Mouse (Mus musculus): ENCODE data around the gene Pakap. TPM values are rescaled to one million over a fixed set of nuclear protein-coding genes. Genes with fewer than 3 reads are reported as not detected.

The Pakap gene
- polyA plus RNA-seq (2016; fragmentation: Nextera tagmentation; extraction: Ambion mirVana): 16.8 and 26.9 TPM in 2 replicates

GRCm38 (mm10) chr4:57567666-57568206, at the start of gene Pakap:
TSS of gene Pakap (plus strand) at chr4:57568179.
- Histone ChIP-seq H3K4me1 (peaks cover 8% of the 10 kb centered on the region), H3K27me3 (peaks cover 36% of the 10 kb centered on the region), H3K4me2 (replicated peaks) (peak within 1 kb of the TSS; percentile 91), H3K36me3 (no peaks in the 10 kb centered on the region), H3K27ac (replicated peaks) (peak within 1 kb of the TSS; percentile 46; the same call in 1 of the 2 replicates), H3K4me3 (peak within 1 kb of the TSS; percentile 54), H3K9me3 (no peaks in the 10 kb centered on the region), H3K9ac (replicated peaks) (peak within 1 kb of the TSS; percentile 53; the same call in 1 of the 2 replicates)
- ATAC-seq (ENCODE audit: low FRiP score, low read depth): peak; percentile 85
- WGBS: 1% methylated on average over 42 of the region's 51 CpGs

- H3K4me3 ChIP-seq: no peak overlapping the region
- 94% methylated on average over 15 of the region's 15 CpGs for WGBS
- no peaks in the 10 kb centered on the region for H3K27me3 ChIP-seq
- no peak overlapping the region for H3K4me2 ChIP-seq (replicated peaks)
- no peak for ATAC-seq (ENCODE audit: low FRiP score, low read depth)
- no peaks in the 10 kb centered on the region for H3K36me3 ChIP-seq
- no peak overlapping the region for H3K9ac ChIP-seq (replicated peaks)
- no peaks in the 10 kb centered on the region for H3K9me3 ChIP-seq
- H3K27ac ChIP-seq (replicated peaks): no peak overlapping the region
- no peaks in the 10 kb centered on the region for H3K4me1 ChIP-seq
Measured at GRCm38 (mm10) chr4:57523456-57523855, 44.5 kb upstream of the Pakap start.

DNA sequence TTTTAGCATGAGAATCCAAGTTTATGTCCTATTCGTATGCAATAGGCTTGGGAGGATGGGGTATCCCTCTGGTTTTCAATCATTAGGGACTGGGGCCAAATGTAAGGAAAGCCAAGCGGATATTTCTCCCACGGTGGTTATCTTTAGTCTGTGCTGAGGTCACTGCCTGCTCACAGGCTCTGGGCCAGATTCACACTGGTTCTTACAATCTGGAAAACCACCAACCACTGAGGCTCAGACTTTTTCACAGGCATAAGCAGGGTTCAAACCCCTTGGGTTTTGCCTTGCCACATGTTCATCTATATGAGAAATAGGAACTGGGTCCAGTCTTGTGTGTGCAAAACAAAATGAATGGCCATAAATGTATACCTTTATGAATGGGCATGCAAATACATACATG, 43.5 kb upstream of the Pakap start:
- Histone ChIP-seq H3K9ac (replicated peaks) (no peak overlapping the region), H3K4me1 (no peaks in the 10 kb centered on the region), H3K36me3 (no peaks in the 10 kb centered on the region), H3K4me2 (replicated peaks) (no peak overlapping the region), H3K4me3 (no peak overlapping the region), H3K27me3 (no peaks in the 10 kb centered on the region), H3K27ac (replicated peaks) (no peak overlapping the region), H3K9me3 (no peaks in the 10 kb centered on the region)
- WGBS: 88% methylated on average over 3 of the region's 3 CpGs
- ATAC-seq (ENCODE audit: low FRiP score, low read depth): no peak

DNA sequence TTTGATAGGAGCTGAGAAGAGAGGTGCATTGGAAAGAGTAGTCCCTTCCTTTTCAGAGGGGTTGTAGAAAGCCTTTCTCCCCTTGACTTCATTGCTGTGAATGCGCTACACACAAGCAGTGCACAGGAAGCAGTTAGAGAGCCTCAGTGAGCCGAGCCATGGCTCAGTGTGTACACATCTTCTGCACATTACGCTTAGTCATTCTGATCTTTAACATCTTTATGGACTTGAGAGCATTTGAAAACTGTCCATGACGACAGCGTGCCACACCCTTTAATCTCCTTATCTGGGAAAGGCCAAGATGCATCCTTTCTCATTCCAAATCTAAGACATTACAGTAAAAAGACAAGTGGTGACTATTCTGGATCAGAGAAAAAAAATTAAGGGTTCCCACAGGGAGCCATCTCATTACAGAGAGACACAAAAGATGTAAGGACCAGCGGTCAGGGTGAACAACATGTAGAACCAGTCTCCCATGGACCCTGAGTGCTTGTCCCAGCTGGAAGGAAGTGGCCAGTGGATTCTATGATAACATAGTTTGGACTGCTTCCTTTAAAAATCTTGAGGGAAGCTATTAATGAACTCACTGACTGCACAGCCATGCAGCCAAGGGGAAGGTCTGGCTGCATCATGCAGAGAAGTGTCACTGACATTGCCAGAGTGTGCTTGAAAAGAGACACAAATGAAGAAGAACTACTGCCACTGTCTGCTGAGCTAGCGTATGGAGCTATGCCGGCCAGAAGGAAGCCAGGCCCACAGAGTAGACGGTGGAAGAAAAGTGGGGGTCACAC, 42.6 kb upstream of the Pakap start:
- no peaks in the 10 kb centered on the region for H3K4me1 ChIP-seq
- H3K4me3 ChIP-seq: no peak overlapping the region
- no peak overlapping the region for H3K4me2 ChIP-seq (replicated peaks)
- H3K27ac ChIP-seq (replicated peaks): no peak overlapping the region
- WGBS: 88% methylated on average over 9 of the region's 9 CpGs
- H3K27me3 ChIP-seq: no peaks in the 10 kb centered on the region
- no peaks in the 10 kb centered on the region for H3K9me3 ChIP-seq
- no peaks in the 10 kb centered on the region for H3K36me3 ChIP-seq
- no peak for ATAC-seq (ENCODE audit: low FRiP score, low read depth)
- H3K9ac ChIP-seq (replicated peaks): no peak overlapping the region

DNA sequence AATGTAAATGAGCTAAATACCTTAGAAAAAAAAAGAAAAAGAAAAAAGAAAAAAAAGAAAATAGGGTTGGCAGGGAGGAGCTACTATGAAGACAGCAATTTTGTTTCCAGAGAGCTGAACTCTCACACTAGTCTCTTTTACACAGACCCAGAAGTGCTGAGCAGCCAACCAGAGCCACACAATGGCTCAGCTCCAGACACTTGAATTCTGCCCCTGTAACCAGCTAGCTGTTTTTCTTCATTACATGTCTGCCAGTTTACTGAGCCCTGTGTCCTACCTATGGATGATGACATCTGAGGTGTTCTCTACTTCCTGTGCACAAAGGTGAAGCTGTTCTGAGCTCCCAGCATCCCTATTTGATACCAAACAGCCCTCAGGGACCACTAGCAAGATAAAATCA, 39.7 kb upstream of the Pakap start:
- Histone ChIP-seq H3K4me3 (no peak overlapping the region), H3K4me2 (replicated peaks) (no peak overlapping the region), H3K9ac (replicated peaks) (no peak overlapping the region)

DNA sequence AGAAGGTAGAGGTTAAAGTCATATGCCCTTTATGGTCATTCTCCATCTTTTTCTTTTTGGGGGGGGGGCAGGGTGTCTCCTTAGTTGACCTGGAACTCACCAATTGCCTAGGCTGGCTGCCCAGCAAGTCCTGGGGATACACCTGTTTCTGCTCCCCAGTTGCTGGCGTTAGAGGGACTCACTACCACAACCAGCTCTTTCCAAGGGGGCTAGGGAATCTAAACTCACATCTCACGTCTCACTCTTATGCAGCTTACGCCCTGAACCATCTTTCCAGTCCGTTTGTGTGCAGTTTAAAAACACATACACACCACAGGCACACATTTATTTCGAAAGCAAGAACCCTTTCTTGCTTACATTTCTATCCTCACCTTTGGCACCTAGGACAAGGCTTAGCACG, 34.3 kb upstream of the Pakap start:
- no peak overlapping the region for H3K27ac ChIP-seq (replicated peaks)
- no peak overlapping the region for H3K9ac ChIP-seq (replicated peaks)
- H3K27me3 ChIP-seq: no peaks in the 10 kb centered on the region
- 77% methylated on average over 6 of the region's 6 CpGs for WGBS
- H3K4me3 ChIP-seq: no peak overlapping the region
- no peaks in the 10 kb centered on the region for H3K36me3 ChIP-seq
- no peaks in the 10 kb centered on the region for H3K9me3 ChIP-seq
- ATAC-seq (ENCODE audit: low FRiP score, low read depth): no peak
- peaks cover 12% of the 10 kb centered on the region; the same call in 1 of the 2 replicates for H3K4me1 ChIP-seq
- H3K4me2 ChIP-seq (replicated peaks): no peak overlapping the region

More for the DNA sequence above, 39.7 kb upstream of the Pakap start:
- H3K9me3 ChIP-seq: no peaks in the 10 kb centered on the region
- no peaks in the 10 kb centered on the region for H3K4me1 ChIP-seq
- no peaks in the 10 kb centered on the region for H3K36me3 ChIP-seq
- no peak for ATAC-seq (ENCODE audit: low FRiP score, low read depth)
- H3K27ac ChIP-seq (replicated peaks): no peak overlapping the region
- no peaks in the 10 kb centered on the region for H3K27me3 ChIP-seq

DNA sequence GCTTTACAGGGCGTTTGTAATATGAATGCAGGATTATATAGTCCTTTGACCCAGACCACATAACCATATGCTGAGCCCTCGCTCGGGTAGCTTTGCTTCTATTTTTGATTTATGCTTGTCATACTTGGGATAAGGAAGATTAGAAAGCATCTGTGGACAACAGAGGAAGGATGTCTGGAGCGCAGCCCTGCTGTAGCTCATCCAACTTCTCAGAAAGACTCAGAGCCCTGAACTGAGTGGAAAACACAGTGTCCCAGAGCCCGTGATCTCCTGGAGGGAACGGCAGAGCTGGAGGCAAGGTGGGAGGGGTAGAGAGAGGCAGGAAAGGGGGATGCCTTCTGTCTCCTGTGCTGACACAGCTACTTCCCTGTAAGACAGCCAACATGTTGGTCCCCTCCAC, 33.7 kb upstream of the Pakap start:
- WGBS: 62% methylated on average over 6 of the region's 6 CpGs
- Histone ChIP-seq H3K4me3 (no peak overlapping the region), H3K9me3 (no peaks in the 10 kb centered on the region), H3K27ac (replicated peaks) (no peak overlapping the region), H3K27me3 (no peaks in the 10 kb centered on the region), H3K9ac (replicated peaks) (no peak overlapping the region), H3K36me3 (no peaks in the 10 kb centered on the region), H3K4me1 (peaks cover 12% of the 10 kb centered on the region; the same call in 1 of the 2 replicates), H3K4me2 (replicated peaks) (no peak overlapping the region)
- ATAC-seq (ENCODE audit: low FRiP score, low read depth): no peak

- no peaks in the 10 kb centered on the region for H3K36me3 ChIP-seq
- whole genome bisulfite sequencing: 87% methylated on average over 4 of the region's 4 CpGs
- H3K9ac ChIP-seq (replicated peaks): no peak overlapping the region
- H3K4me1 ChIP-seq: peaks cover 12% of the 10 kb centered on the region; the same call in 1 of the 2 replicates
- H3K27me3 ChIP-seq: no peaks in the 10 kb centered on the region
- no peak overlapping the region for H3K4me3 ChIP-seq
- no peak overlapping the region for H3K27ac ChIP-seq (replicated peaks)
- ATAC-seq (ENCODE audit: low FRiP score, low read depth): no peak
- no peaks in the 10 kb centered on the region for H3K9me3 ChIP-seq
- no peak overlapping the region for H3K4me2 ChIP-seq (replicated peaks)
Measured at GRCm38 (mm10) chr4:57535087-57535486, 32.9 kb upstream of the Pakap start.

DNA sequence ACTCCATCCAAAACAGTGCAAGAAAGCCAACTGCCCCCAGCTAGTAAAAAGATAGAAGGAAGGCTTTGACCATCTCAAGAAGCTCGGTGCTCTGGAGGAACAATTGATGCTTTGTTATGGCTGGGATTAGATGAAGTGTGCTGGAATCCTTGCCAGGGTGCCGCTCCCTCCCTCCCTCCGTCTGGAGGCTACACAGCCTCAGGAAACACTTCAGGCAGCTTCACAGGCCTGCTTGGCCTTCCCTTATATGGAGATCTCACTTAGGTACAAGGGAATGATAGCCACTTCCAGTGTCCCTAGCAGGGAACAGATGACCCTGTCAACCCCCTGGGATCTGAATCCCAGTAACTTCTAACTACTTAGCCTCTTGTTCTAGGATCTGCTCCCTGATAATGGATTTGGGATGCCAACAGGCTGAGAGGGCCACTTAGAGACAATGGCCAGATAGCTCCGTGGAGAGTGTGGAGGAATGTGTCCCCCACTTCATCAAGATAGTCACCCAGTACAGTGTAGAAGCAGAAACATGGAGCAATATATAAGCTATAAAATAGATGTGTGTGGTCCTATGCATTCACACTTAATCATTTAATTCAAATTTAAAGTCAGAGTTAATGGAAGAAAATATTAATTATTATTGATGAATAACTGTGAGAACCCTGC, 29.8 kb upstream of the Pakap start:
- H3K27ac ChIP-seq (replicated peaks): no peak overlapping the region
- H3K36me3 ChIP-seq: no peaks in the 10 kb centered on the region
- 12% methylated on average over 4 of the region's 4 CpGs for WGBS
- H3K9me3 ChIP-seq: no peaks in the 10 kb centered on the region
- H3K27me3 ChIP-seq: no peaks in the 10 kb centered on the region
- no peak overlapping the region for H3K4me2 ChIP-seq (replicated peaks)
- H3K4me3 ChIP-seq: no peak overlapping the region
- no peak for ATAC-seq (ENCODE audit: low FRiP score, low read depth)
- H3K4me1 ChIP-seq: peaks cover 12% of the 10 kb centered on the region; the same call in 1 of the 2 replicates
- H3K9ac ChIP-seq (replicated peaks): no peak overlapping the region

- H3K9me3 ChIP-seq: no peaks in the 10 kb centered on the region
- no peak overlapping the region for H3K4me3 ChIP-seq
- H3K4me1 ChIP-seq: peaks cover 14% of the 10 kb centered on the region
- WGBS: 12% methylated on average over 6 of the region's 6 CpGs
- no peaks in the 10 kb centered on the region for H3K36me3 ChIP-seq
- ATAC-seq (ENCODE audit: low FRiP score, low read depth): peak; percentile 82
- no peaks in the 10 kb centered on the region for H3K27me3 ChIP-seq
- H3K4me2 ChIP-seq (replicated peaks): no peak overlapping the region
- no peak overlapping the region for H3K9ac ChIP-seq (replicated peaks)
- H3K27ac ChIP-seq (replicated peaks): no peak overlapping the region
Measured at GRCm38 (mm10) chr4:57543692-57544256, 24.2 kb upstream of the Pakap start.

- H3K4me2 ChIP-seq (replicated peaks): no peak overlapping the region
- ATAC-seq (ENCODE audit: low FRiP score, low read depth): no peak
- WGBS: 93% methylated on average over 7 of the region's 7 CpGs
Measured at GRCm38 (mm10) chr4:57547785-57548184, 20.2 kb upstream of the Pakap start.

DNA sequence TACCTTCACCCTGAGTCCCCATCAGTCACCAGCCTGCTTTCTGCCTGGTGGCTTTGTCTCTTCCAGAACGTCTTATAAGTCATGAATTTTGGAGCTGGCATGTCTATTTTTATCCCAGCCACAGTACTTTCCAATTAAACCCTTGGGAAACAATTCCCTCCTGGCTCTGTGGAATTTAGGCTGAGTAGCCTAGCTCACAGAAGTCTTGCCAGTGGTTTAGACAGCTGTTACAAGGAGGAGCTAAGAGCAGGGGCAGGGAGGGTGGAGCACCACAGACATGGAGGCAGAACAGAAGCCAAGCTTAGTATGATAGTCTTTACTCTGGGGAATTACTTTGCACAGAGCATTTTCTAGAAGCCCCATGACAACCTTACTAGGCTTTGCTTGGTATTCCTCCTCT, 17.8 kb upstream of the Pakap start:
- no peak overlapping the region for H3K4me2 ChIP-seq (replicated peaks)
- H3K9me3 ChIP-seq: no peaks in the 10 kb centered on the region
- no peaks in the 10 kb centered on the region for H3K27me3 ChIP-seq
- H3K9ac ChIP-seq (replicated peaks): no peak overlapping the region
- H3K36me3 ChIP-seq: no peaks in the 10 kb centered on the region
- no peak for ATAC-seq (ENCODE audit: low FRiP score, low read depth)
- H3K4me1 ChIP-seq: 0 out of 2 replicates have a peak, but pooled peaks cover 3% of the 10 kb centered on the region
- no peak overlapping the region for H3K4me3 ChIP-seq
- no peak overlapping the region for H3K27ac ChIP-seq (replicated peaks)
- WGBS: 50% methylated on average over 1 of the region's 1 CpGs

More at GRCm38 (mm10) chr4:57547785-57548184, 20.2 kb upstream of the Pakap start:
- no peak overlapping the region for H3K27ac ChIP-seq (replicated peaks)
- H3K4me1 ChIP-seq: peaks cover 14% of the 10 kb centered on the region
- no peaks in the 10 kb centered on the region for H3K27me3 ChIP-seq
- no peaks in the 10 kb centered on the region for H3K36me3 ChIP-seq
- H3K4me3 ChIP-seq: no peak overlapping the region
- H3K9ac ChIP-seq (replicated peaks): no peak overlapping the region
- H3K9me3 ChIP-seq: no peaks in the 10 kb centered on the region
